Mouse (Mus musculus): ENCODE data around the gene Gm20518.

DNA sequence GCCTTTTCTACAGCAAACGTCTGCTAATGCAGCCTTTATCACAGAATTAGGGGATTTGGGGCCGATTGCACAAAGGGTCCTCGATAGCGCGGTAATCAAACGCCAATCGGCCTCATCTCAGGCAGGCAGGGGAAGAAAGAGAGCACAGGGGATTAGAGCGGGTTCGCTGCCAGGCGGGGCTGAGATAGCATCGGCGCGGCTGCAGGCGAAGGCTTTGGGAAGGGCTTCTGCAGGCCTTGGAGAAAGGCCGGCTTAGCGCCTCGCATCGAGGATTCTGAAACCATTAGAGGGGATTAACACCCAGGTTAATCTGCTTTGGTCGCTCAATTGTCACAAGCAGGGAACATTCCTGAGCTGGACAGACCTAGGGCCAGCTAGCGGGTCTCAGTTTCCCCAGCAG, 29.1 kb upstream of the Gm20518 start:
- TF ChIP-seq CTCF (IDR thresholded peaks at IDR 0.05; ENCODE audit: insufficient read depth, low read length) (no peak), POLR2A (IDR thresholded peaks at IDR 0.05; ENCODE audit: borderline replicate concordance, extremely low read depth, low read depth, low read length) (no peak)

Measured in lung, adult 2 months (tissue).